Mouse (Mus musculus) hindbrain, embryonic 16.5 days (tissue): ENCODE measurements around the gene Entpd6. TPM values are rescaled to one million over a fixed set of nuclear protein-coding genes. Genes with fewer than 3 reads are reported as not detected.

Experiments
- ATAC-seq: fragments of 200-750 bp; cut with Nextera tagmentation; 2 replicates; pipeline ENCODE4 v1.8.0; 2017; ENCODE audit warnings: moderate TSS enrichment, moderate library complexity
- H3K27ac ChIP-seq: fragments of 300-500 bp; sonication (generic); 2 replicates; pipeline ENCODE4 v1.5.1; 2014; ENCODE audit warnings: low read depth, mild to moderate bottlenecking, control low read depth, low read length, moderate library complexity
- H3K27me3 ChIP-seq: fragments of 300-500 bp; sonication (generic); replicated peaks from 2 replicates; pipeline ENCODE4 v1.6.1; 2014; ENCODE audit warnings: low read length; ENCODE audit not compliant: control insufficient read depth, insufficient read depth
- H3K36me3 ChIP-seq: fragments of 300-500 bp; sonication (generic); 2 replicates; pipeline ENCODE4 v1.6.1; 2014; ENCODE audit warnings: mild to moderate bottlenecking, low read length, moderate library complexity, mixed read lengths; ENCODE audit not compliant: control insufficient read depth, insufficient read depth
- H3K4me1 ChIP-seq: fragments of 300-500 bp; sonication (generic); 2 replicates; pipeline ENCODE4 v1.6.1; 2014; ENCODE audit warnings: low read depth, low read length; ENCODE audit not compliant: control insufficient read depth, insufficient read depth
- H3K4me2 ChIP-seq: fragments of 300-500 bp; sonication (generic); 2 replicates; pipeline ENCODE4 v1.6.1; 2014; ENCODE audit warnings: mild to moderate bottlenecking, low read length, control low read depth, moderate library complexity
- H3K4me3 ChIP-seq: fragments of 300-500 bp; sonication (generic); 2 replicates; pipeline ENCODE4 v1.5.1; 2014; ENCODE audit warnings: mild to moderate bottlenecking, low read length, control low read depth, moderate library complexity
- H3K9ac ChIP-seq: fragments of 300-500 bp; sonication (generic); 2 replicates; pipeline ENCODE4 v1.6.1; 2014; ENCODE audit warnings: low read depth, mild to moderate bottlenecking, control low read depth, low read length, moderate library complexity
- H3K9me3 ChIP-seq: fragments of 300-500 bp; sonication (generic); 2 replicates; pipeline ENCODE4 v1.6.1; 2014; ENCODE audit warnings: mild to moderate bottlenecking, low read length, moderate library complexity; ENCODE audit not compliant: control insufficient read depth
- WGBS: fragments of 180-500 bp; shearing (Covaris S2); extraction: QIAGEN DNeasy Blood & Tissue Kit; methylation state at CpG from one replicate; pipeline ENCODE4 v1.1.7; 2014; 5-methylcytosine and 5-hydroxymethylcytosine counted together
- polyA plus RNA-seq: library from polyadenylated mRNA; unstranded; fragments of >200 nt; fragmentation: Nextera tagmentation; extraction: Ambion mirVana; gene quantifications from 2 replicates; pipeline ENCODE4 v1.2.1, GENCODE M21; 2015

The Entpd6 gene
- polyA plus RNA-seq, 1 experiment from 2014 or later: 87.2 TPM

GRCm38 (mm10) chr2:150803035-150803434, 54.2 kb downstream of the Entpd6 start:
- Histone ChIP-seq H3K4me1 (no peaks in the 10 kb centered on the region), H3K9me3 (no peaks in the 10 kb centered on the region), H3K4me3 (no peak overlapping the region), H3K4me2 (no peak overlapping the region), H3K9ac (no peak overlapping the region), H3K27me3 (no peaks in the 10 kb centered on the region), H3K27ac (no peak overlapping the region), H3K36me3 (peaks cover 9% of the 10 kb centered on the region; the same call in 1 of the 2 replicates)
- no peak for ATAC-seq
- 94% methylated on average over 1 of the region's 1 CpGs for WGBS

GRCm38 (mm10) chr2:150808381-150808780, 59.5 kb downstream of the Entpd6 start:
- Histone ChIP-seq H3K36me3 (peaks cover 26% of the 10 kb centered on the region), H3K27me3 (no peaks in the 10 kb centered on the region), H3K9ac (no peak overlapping the region), H3K4me3 (no peak overlapping the region), H3K4me1 (no peaks in the 10 kb centered on the region), H3K4me2 (no peak overlapping the region), H3K27ac (peak overlapping the region; percentile 63), H3K9me3 (no peaks in the 10 kb centered on the region)
- ATAC-seq: peak; percentile 94
- WGBS: 63% methylated on average over 6 of the region's 6 CpGs

GRCm38 (mm10) chr2:150808812-150809211, 60.0 kb downstream of the Entpd6 start:
- Histone ChIP-seq H3K9me3 (no peaks in the 10 kb centered on the region), H3K4me1 (no peaks in the 10 kb centered on the region), H3K4me3 (no peak overlapping the region), H3K4me2 (no peak overlapping the region), H3K27ac (0 out of 2 replicates have a peak overlapping the region, but pooled peaks have one; percentile 6), H3K27me3 (no peaks in the 10 kb centered on the region), H3K36me3 (peaks cover 31% of the 10 kb centered on the region), H3K9ac (no peak overlapping the region)
- 84% methylated on average over 6 of the region's 6 CpGs for WGBS
- ATAC-seq: peak; percentile 57

GRCm38 (mm10) chr2:150810603-150811002, 61.8 kb downstream of the Entpd6 start:
- Histone ChIP-seq H3K4me1 (no peaks in the 10 kb centered on the region), H3K36me3 (peaks cover 40% of the 10 kb centered on the region), H3K4me3 (no peak overlapping the region), H3K4me2 (no peak overlapping the region), H3K27ac (no peak overlapping the region), H3K9ac (no peak overlapping the region), H3K27me3 (no peaks in the 10 kb centered on the region), H3K9me3 (no peaks in the 10 kb centered on the region)
- no peak for ATAC-seq
- WGBS: 88% methylated on average over 5 of the region's 5 CpGs

- no peaks in the 10 kb centered on the region for H3K27me3 ChIP-seq
- no peak overlapping the region for H3K9ac ChIP-seq
- no peak for ATAC-seq
- no peak overlapping the region for H3K4me2 ChIP-seq
- no peaks in the 10 kb centered on the region for H3K9me3 ChIP-seq
- WGBS: 97% methylated on average over 6 of the region's 6 CpGs
- no peak overlapping the region for H3K4me3 ChIP-seq
- no peaks in the 10 kb centered on the region for H3K4me1 ChIP-seq
- peaks cover 45% of the 10 kb centered on the region for H3K36me3 ChIP-seq
- H3K27ac ChIP-seq: no peak overlapping the region
Measured at GRCm38 (mm10) chr2:150812816-150813215, 64.0 kb downstream of the Entpd6 start.

GRCm38 (mm10) chr2:150816676-150817402, 68.0 kb downstream of the Entpd6 start:
- no peaks in the 10 kb centered on the region for H3K27me3 ChIP-seq
- H3K9me3 ChIP-seq: no peaks in the 10 kb centered on the region
- H3K36me3 ChIP-seq: peaks cover 52% of the 10 kb centered on the region
- no peak overlapping the region for H3K27ac ChIP-seq
- no peak overlapping the region for H3K4me2 ChIP-seq
- no peak overlapping the region for H3K4me3 ChIP-seq
- peak; percentile 48; the same call in 1 of the 2 replicates for ATAC-seq
- no peaks in the 10 kb centered on the region for H3K4me1 ChIP-seq
- WGBS: 90% methylated on average over 18 of the region's 18 CpGs
- H3K9ac ChIP-seq: no peak overlapping the region

GRCm38 (mm10) chr2:150818742-150819141, 69.9 kb downstream of the Entpd6 start:
- Histone ChIP-seq H3K4me3 (no peak overlapping the region), H3K27me3 (no peaks in the 10 kb centered on the region), H3K9me3 (no peaks in the 10 kb centered on the region), H3K4me1 (no peaks in the 10 kb centered on the region), H3K4me2 (no peak overlapping the region), H3K9ac (no peak overlapping the region), H3K27ac (no peak overlapping the region), H3K36me3 (peaks cover 44% of the 10 kb centered on the region)
- ATAC-seq: no peak
- 88% methylated on average over 8 of the region's 8 CpGs for WGBS

- no peak for ATAC-seq
- Histone ChIP-seq H3K27me3 (no peaks in the 10 kb centered on the region), H3K4me1 (no peaks in the 10 kb centered on the region), H3K36me3 (peaks cover 44% of the 10 kb centered on the region), H3K4me3 (no peak overlapping the region), H3K9ac (no peak overlapping the region), H3K27ac (no peak overlapping the region), H3K9me3 (no peaks in the 10 kb centered on the region), H3K4me2 (no peak overlapping the region)
- 90% methylated on average over 8 of the region's 8 CpGs for WGBS
Measured at GRCm38 (mm10) chr2:150820720-150821119, 71.9 kb downstream of the Entpd6 start.
